ENCODE assay signal across 8 mouse cellular contexts in the genomic region with DNA sequence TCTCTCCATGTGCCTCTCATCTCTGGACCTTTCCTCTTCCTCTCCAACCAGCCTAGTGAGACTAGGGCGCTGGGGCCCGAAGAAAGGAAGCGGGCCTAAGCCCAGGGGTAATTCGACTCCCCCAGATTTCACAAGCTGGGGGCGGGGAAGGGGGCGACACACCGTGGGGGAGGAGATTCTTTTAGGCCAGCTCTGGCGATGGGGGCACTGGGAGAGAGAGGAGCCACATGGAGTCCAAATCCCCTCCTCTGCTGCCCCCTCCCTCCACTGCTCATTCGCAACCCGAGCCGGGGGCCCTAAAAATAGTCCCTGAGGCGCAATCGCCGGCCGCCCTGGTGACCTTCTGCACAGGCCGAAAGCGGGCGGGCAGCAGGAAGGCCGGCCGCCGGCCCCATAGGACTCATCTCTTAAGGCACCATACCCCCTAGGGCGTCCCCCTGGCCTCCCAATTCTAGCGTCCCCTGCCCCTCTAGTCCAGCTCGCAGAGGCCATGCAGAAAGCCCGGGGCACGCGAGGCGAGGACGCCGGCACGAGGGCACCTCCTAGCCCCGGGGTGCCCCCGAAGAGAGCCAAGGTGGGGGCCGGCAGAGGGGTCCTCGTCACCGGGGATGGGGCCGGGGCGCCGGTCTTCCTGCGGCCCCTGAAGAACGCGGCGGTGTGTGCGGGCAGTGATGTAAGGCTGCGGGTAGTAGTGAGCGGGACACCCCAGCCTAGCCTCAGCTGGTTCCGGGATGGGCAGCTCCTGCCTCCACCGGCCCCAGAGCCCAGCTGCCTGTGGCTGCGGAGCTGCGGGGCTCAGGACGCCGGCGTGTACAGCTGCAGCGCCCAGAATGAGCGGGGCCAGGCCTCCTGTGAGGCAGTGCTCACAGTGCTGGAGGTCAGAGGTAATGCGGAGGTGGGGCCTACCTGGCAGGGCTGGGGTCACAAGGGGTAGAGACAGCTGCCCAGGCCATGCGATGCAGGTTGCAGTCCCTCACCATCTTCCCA. TPM values are rescaled to one million over a fixed set of nuclear protein-coding genes. Genes with fewer than 3 reads are reported as not detected.
DNase-seq lines count a peak whose midpoint lies in the region; ATAC-seq and TF ChIP-seq lines count a peak whose summit lies in the region.

Speg (plus strand) TSS at position 348 of the 987 bp plus-strand sequence.

- H3K4me1 ChIP-seq in lung, embryonic 14.5 days (ENCODE audit: insufficient read depth): no peaks in the 10 kb centered on the region
- peaks cover 20% of the 10 kb centered on the region for H3K4me1 ChIP-seq in embryonic facial prominence, embryonic 12.5 days
- H3K4me1 ChIP-seq in heart, embryonic 11.5 days (ENCODE audit: control insufficient read depth, insufficient read depth, low read length): peaks cover 34% of the 10 kb centered on the region
- peaks cover 31% of the 10 kb centered on the region for H3K4me1 ChIP-seq in neural tube, embryonic 13.5 days (replicated peaks)

- WGBS in lung, embryonic 14.5 days: 7% methylated on average over 57 of the region's 57 CpGs
- WGBS in embryonic facial prominence, embryonic 12.5 days: 4% methylated on average over 56 of the region's 57 CpGs
- 3% methylated on average over 56 of the region's 57 CpGs for WGBS in heart, embryonic 11.5 days (ENCODE audit: insufficient replicate concordance)
- WGBS in neural tube, embryonic 13.5 days: 8% methylated on average over 57 of the region's 57 CpGs

- H3K9me3 ChIP-seq in lung, embryonic 14.5 days (ENCODE audit: low read depth, low read length): no peaks in the 10 kb centered on the region
- H3K9me3 ChIP-seq in embryonic facial prominence, embryonic 12.5 days: no peaks in the 10 kb centered on the region
- H3K9me3 ChIP-seq in heart, embryonic 11.5 days (replicated peaks; ENCODE audit: control insufficient read depth, low read length): no peaks in the 10 kb centered on the region
- H3K9me3 ChIP-seq in neural tube, embryonic 13.5 days: no peaks in the 10 kb centered on the region

- peak within 1 kb of the TSS; percentile 59 for H3K4me2 ChIP-seq in lung, embryonic 14.5 days
- H3K4me2 ChIP-seq in embryonic facial prominence, embryonic 12.5 days (replicated peaks): peak within 1 kb of the TSS; percentile 68
- H3K4me2 ChIP-seq in heart, embryonic 11.5 days: peak within 1 kb of the TSS; percentile 79
- peak within 1 kb of the TSS; percentile 55 for H3K4me2 ChIP-seq in neural tube, embryonic 13.5 days

- H3K9ac ChIP-seq in lung, embryonic 14.5 days: peak within 1 kb of the TSS; percentile 49
- peak within 1 kb of the TSS; percentile 38 for H3K9ac ChIP-seq in embryonic facial prominence, embryonic 12.5 days
- peak within 1 kb of the TSS; percentile 87 for H3K9ac ChIP-seq in heart, embryonic 11.5 days (ENCODE audit: low read depth, low read length)
- H3K9ac ChIP-seq in neural tube, embryonic 13.5 days: peak within 1 kb of the TSS; percentile 63

- ATAC-seq in lung, embryonic 14.5 days (ENCODE audit: insufficient read depth): peak; percentile 55; the same call in 1 of the 2 replicates
- peak; percentile 47 for ATAC-seq in embryonic facial prominence, embryonic 12.5 days (ENCODE audit: insufficient number of reproducible peaks, insufficient read depth, low FRiP score, low TSS enrichment)
- peak; percentile 44; the same call in 1 of the 2 replicates for ATAC-seq in heart, embryonic 11.5 days (replicated peaks; ENCODE audit: insufficient number of reproducible peaks, low FRiP score, low TSS enrichment)
- peak; percentile 44 for ATAC-seq in neural tube, embryonic 13.5 days (ENCODE audit: low read depth)
- ATAC-seq in megakaryocyte progenitor cell, adult 5-6 weeks (replicated peaks; ENCODE audit: poor library complexity): no peak

- peak; percentile 42 for DNase-seq in lung, embryonic 14.5 days
- no peak for DNase-seq in lung, adult 18-20 months
- DNase-seq in left cerebral cortex, adult 8-10 months (ENCODE audit: low spot score in 2 of 2): no peak
- DNase-seq in thymus, postnatal 14 days: no peak

- no peak for TF ChIP-seq CTCF in lung, embryonic 14.5 days (IDR thresholded peaks at IDR 0.05; ENCODE audit: low read depth)

- peaks cover 22% of the 10 kb centered on the region for H3K27me3 ChIP-seq in lung, embryonic 14.5 days (ENCODE audit: insufficient read depth, low read length)
- H3K27me3 ChIP-seq in embryonic facial prominence, embryonic 12.5 days: peaks cover 7% of the 10 kb centered on the region; the same call in 1 of the 2 replicates
- H3K27me3 ChIP-seq in heart, embryonic 11.5 days (ENCODE audit: control insufficient read depth, insufficient read depth, low read length): peaks cover 5% of the 10 kb centered on the region; the same call in 1 of the 2 replicates
- peaks cover 45% of the 10 kb centered on the region for H3K27me3 ChIP-seq in neural tube, embryonic 13.5 days

- H3K27ac ChIP-seq in lung, embryonic 14.5 days (ENCODE audit: low read depth): no peak within 1 kb of the TSS
- no peak within 1 kb of the TSS for H3K27ac ChIP-seq in embryonic facial prominence, embryonic 12.5 days
- peak within 1 kb of the TSS; percentile 93 for H3K27ac ChIP-seq in heart, embryonic 11.5 days (ENCODE audit: low read depth, low read length)
- no peak within 1 kb of the TSS for H3K27ac ChIP-seq in neural tube, embryonic 13.5 days (replicated peaks)

- no peaks in the 10 kb centered on the region for H3K36me3 ChIP-seq in lung, embryonic 14.5 days (ENCODE audit: insufficient read depth)
- H3K36me3 ChIP-seq in embryonic facial prominence, embryonic 12.5 days: no peaks in the 10 kb centered on the region
- no peaks in the 10 kb centered on the region for H3K36me3 ChIP-seq in heart, embryonic 11.5 days (ENCODE audit: control insufficient read depth, insufficient read depth, low read length)
- no peaks in the 10 kb centered on the region for H3K36me3 ChIP-seq in neural tube, embryonic 13.5 days

- H3K4me3 ChIP-seq in lung, embryonic 14.5 days (ENCODE audit: low read depth, low read length): peak within 1 kb of the TSS; percentile 29
- peak within 1 kb of the TSS; percentile 25 for H3K4me3 ChIP-seq in embryonic facial prominence, embryonic 12.5 days
- peak within 1 kb of the TSS; percentile 50 for H3K4me3 ChIP-seq in heart, embryonic 11.5 days (ENCODE audit: low read depth, low read length)
- peak within 1 kb of the TSS; percentile 24 for H3K4me3 ChIP-seq in neural tube, embryonic 13.5 days

RNA-seq across cellular contexts. Expression of gene Speg, which starts in this region (rescaled TPM):
- polyA plus RNA-seq in lung, embryonic 14.5 days (2014; fragmentation: Nextera tagmentation; extraction: Ambion mirVana): 40.1 and 44.7 TPM in 2 replicates
- 26.1 and 26.7 TPM in 2 replicates for polyA plus RNA-seq in embryonic facial prominence, embryonic 12.5 days (2016; fragmentation: Nextera tagmentation; extraction: Ambion mirVana)
- polyA plus RNA-seq in heart, embryonic 11.5 days (2014; fragmentation: Nextera tagmentation; extraction: Ambion mirVana): 60.7 and 66.5 TPM in 2 replicates
- total RNA-seq in left cerebral cortex, adult 8-10 months (2022): 100 to 1,000 TPM; 177 to 190 (median 187) TPM
- polyA plus RNA-seq in neural tube, embryonic 13.5 days (2015; fragmentation: Nextera tagmentation; extraction: Ambion mirVana): 17.8 and 21.4 TPM in 2 replicates
- not detected in 2 replicates for total RNA-seq in megakaryocyte progenitor cell, adult 5-6 weeks (2015)
- not detected in 2 replicates for total RNA-seq in megakaryocyte progenitor cell, adult 5-6 weeks (2017)

Comparison
In these comparisons a context has a peak if more than half of its experiments do, and no peak if none do; other contexts are left out.
1. RNA of gene Speg (total RNA-seq): 177 to 190 TPM in left cerebral cortex, adult 8-10 months; not detected in megakaryocyte progenitor cell, adult 5-6 weeks; every median in the first group is over 100 times any median in the second.
2. Peak in every context shown above with its lines, with median percentiles within 50 percentile points of each other: H3K4me2 ChIP-seq, H3K4me3 ChIP-seq and H3K9ac ChIP-seq.